Mouse (Mus musculus) C2C12 (cell line): ENCODE measurements around the gene Olfr507.

Experiments
- CEBPB ChIP-seq: IDR thresholded peaks from one replicate; pipeline ENCODE4 v1.6.1; 2011; ENCODE audit warnings: low read depth, mild to moderate bottlenecking, control low read depth, moderate library complexity
- CTCF ChIP-seq: IDR thresholded peaks from one replicate; pipeline ENCODE4 v1.5.1; 2011; ENCODE audit not compliant: control insufficient read depth, insufficient read depth, insufficient read length
- FOSL1 ChIP-seq: IDR thresholded peaks from one replicate; pipeline ENCODE4 v1.8.0; 2011; ENCODE audit warnings: mild to moderate bottlenecking, low read length; ENCODE audit not compliant: poor library complexity, insufficient read depth, severe bottlenecking
- MAX ChIP-seq: IDR thresholded peaks from one replicate; pipeline ENCODE4 v1.6.1; 2011; ENCODE audit warnings: mild to moderate bottlenecking, control low read depth
- MYOD1 ChIP-seq: IDR thresholded peaks from one replicate; pipeline ENCODE4 v1.6.1; 2011; ENCODE audit warnings: low read depth; ENCODE audit not compliant: control insufficient read depth, insufficient read length
- MYOG ChIP-seq: IDR thresholded peaks from one replicate; pipeline ENCODE4 v1.6.1; 2011; ENCODE audit not compliant: control insufficient read depth, insufficient read length; ENCODE audit errors: extremely low read depth
- USF1 ChIP-seq: IDR thresholded peaks from one replicate; pipeline ENCODE4 v1.6.1; 2011; ENCODE audit warnings: low read depth, mild to moderate bottlenecking, control low read depth, moderate library complexity

DNA sequence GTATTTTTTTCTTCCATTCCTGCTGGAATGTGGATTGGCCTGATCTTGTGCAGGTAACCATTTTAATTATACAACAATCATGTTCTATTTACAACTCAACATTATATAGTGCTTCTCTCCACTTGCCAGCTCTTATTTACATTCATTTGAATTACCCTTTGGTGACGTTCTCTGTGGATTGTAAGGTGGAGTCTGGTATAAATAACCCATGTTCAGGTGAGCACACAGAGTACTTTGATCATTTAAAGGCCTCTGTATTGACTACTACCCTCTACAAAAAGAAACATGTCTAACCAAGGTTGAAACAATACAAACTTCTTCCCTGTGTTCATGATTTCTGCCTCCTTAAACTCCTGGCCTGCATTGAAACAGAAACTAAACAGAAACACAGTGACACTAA, 49.4 kb downstream of the Olfr507 start:
- TF ChIP-seq USF1 (no peak), CTCF (no peak), MAX (no peak), MYOG (no peak), CEBPB (no peak), MYOD1 (no peak), FOSL1 (no peak)
